In genomic region chr2:168742649-168743048, GRCm38 (mm10) we compare ENCODE assay signal across 8 mouse cellular contexts. TPM values are rescaled to one million over a fixed set of nuclear protein-coding genes. Genes with fewer than 3 reads are reported as not detected.
A peak's percentile ranks its signal among the peaks of the same experiment; 100 is the strongest.
DNase-seq lines count a peak whose midpoint lies in the region; ATAC-seq lines count a peak whose summit lies in the region.

No protein-coding gene starts in this region.

- WGBS in kidney, embryonic 14.5 days = 22% methylated on average over 7 of the region's 7 CpGs
- WGBS in embryonic facial prominence, embryonic 13.5 days = 20% methylated on average over 7 of the region's 7 CpGs
- WGBS in hindbrain, embryonic 11.5 days = 23% methylated on average over 7 of the region's 7 CpGs
- WGBS in limb, embryonic 13.5 days = 18% methylated on average over 7 of the region's 7 CpGs

- H3K4me2 ChIP-seq in kidney, embryonic 14.5 days (replicated peaks; ENCODE audit: low read depth, low read length) = no peak overlapping the region
- peak overlapping the region; percentile 72 for H3K4me2 ChIP-seq in embryonic facial prominence, embryonic 13.5 days
- no peak overlapping the region for H3K4me2 ChIP-seq in hindbrain, embryonic 11.5 days (replicated peaks; ENCODE audit: low read depth, low read length)
- H3K4me2 ChIP-seq in limb, embryonic 13.5 days (replicated peaks) = peak overlapping the region; percentile 76

- no peaks in the 10 kb centered on the region for H3K27me3 ChIP-seq in kidney, embryonic 14.5 days (ENCODE audit: control insufficient read depth, insufficient read depth, low read length)
- H3K27me3 ChIP-seq in embryonic facial prominence, embryonic 13.5 days = no peaks in the 10 kb centered on the region
- H3K27me3 ChIP-seq in hindbrain, embryonic 11.5 days (ENCODE audit: control insufficient read depth, insufficient read depth, low read length) = no peaks in the 10 kb centered on the region
- H3K27me3 ChIP-seq in limb, embryonic 13.5 days = no peaks in the 10 kb centered on the region

- H3K9me3 ChIP-seq in kidney, embryonic 14.5 days (ENCODE audit: control insufficient read depth, low read length) = peaks cover 5% of the 10 kb centered on the region; the same call in 1 of the 2 replicates
- H3K9me3 ChIP-seq in embryonic facial prominence, embryonic 13.5 days = no peaks in the 10 kb centered on the region
- H3K9me3 ChIP-seq in hindbrain, embryonic 11.5 days (ENCODE audit: control insufficient read depth, low read length) = no peaks in the 10 kb centered on the region
- peaks cover 5% of the 10 kb centered on the region; the same call in 1 of the 2 replicates for H3K9me3 ChIP-seq in limb, embryonic 13.5 days

- peak; percentile 67 for DNase-seq in kidney, adult 18-20 months
- peak; percentile 52 for DNase-seq in adrenal gland, postnatal 25 days
- peak; percentile 77 for DNase-seq in hindbrain, embryonic 11.5 days (ENCODE audit: low spot score)
- peak; percentile 11 to 52 for DNase-seq in natural killer cell, adult 2 months (ENCODE audit: low spot score in 2 of 2)
- peak; percentile 69 for DNase-seq in thymus, postnatal 25 days

- ATAC-seq in kidney, embryonic 14.5 days (ENCODE audit: low FRiP score, low TSS enrichment) = no peak
- no peak for ATAC-seq in embryonic facial prominence, embryonic 13.5 days (ENCODE audit: insufficient number of reproducible peaks, insufficient read depth, low FRiP score, low TSS enrichment, low read depth)
- peak; percentile 15; the same call in 1 of the 2 replicates for ATAC-seq in hindbrain, embryonic 11.5 days (ENCODE audit: low FRiP score)
- ATAC-seq in limb, embryonic 13.5 days (ENCODE audit: low FRiP score, low read depth) = no peak

- no peak overlapping the region for H3K9ac ChIP-seq in kidney, embryonic 14.5 days (ENCODE audit: low read depth, low read length)
- no peak overlapping the region for H3K9ac ChIP-seq in embryonic facial prominence, embryonic 13.5 days
- H3K9ac ChIP-seq in hindbrain, embryonic 11.5 days (ENCODE audit: low read depth, low read length) = no peak overlapping the region
- no peak overlapping the region for H3K9ac ChIP-seq in limb, embryonic 13.5 days

- H3K4me3 ChIP-seq in kidney, embryonic 14.5 days (ENCODE audit: low read length) = no peak overlapping the region
- H3K4me3 ChIP-seq in embryonic facial prominence, embryonic 13.5 days = peak overlapping the region; percentile 91
- no peak overlapping the region for H3K4me3 ChIP-seq in hindbrain, embryonic 11.5 days (ENCODE audit: low read depth, low read length)
- H3K4me3 ChIP-seq in limb, embryonic 13.5 days = peak overlapping the region; percentile 88

- no peak overlapping the region for H3K27ac ChIP-seq in kidney, embryonic 14.5 days (ENCODE audit: low read depth, low read length)
- 0 out of 2 replicates have a peak overlapping the region, but pooled peaks have one; percentile 69 for H3K27ac ChIP-seq in embryonic facial prominence, embryonic 13.5 days
- no peak overlapping the region for H3K27ac ChIP-seq in hindbrain, embryonic 11.5 days (ENCODE audit: low read depth, low read length)
- H3K27ac ChIP-seq in limb, embryonic 13.5 days = no peak overlapping the region

- 0 out of 2 replicates have a peak, but pooled peaks cover 4% of the 10 kb centered on the region for H3K4me1 ChIP-seq in kidney, embryonic 14.5 days (ENCODE audit: control insufficient read depth, insufficient read depth, low read length)
- H3K4me1 ChIP-seq in embryonic facial prominence, embryonic 13.5 days = peaks cover 12% of the 10 kb centered on the region; the same call in 1 of the 2 replicates
- H3K4me1 ChIP-seq in hindbrain, embryonic 11.5 days (replicated peaks; ENCODE audit: control insufficient read depth, insufficient read depth, low read length) = no peaks in the 10 kb centered on the region
- H3K4me1 ChIP-seq in limb, embryonic 13.5 days = 0 out of 2 replicates have a peak, but pooled peaks cover 2% of the 10 kb centered on the region

- no peaks in the 10 kb centered on the region for H3K36me3 ChIP-seq in kidney, embryonic 14.5 days (ENCODE audit: control insufficient read depth, insufficient read depth, low read length)
- 0 out of 2 replicates have a peak, but pooled peaks cover 4% of the 10 kb centered on the region for H3K36me3 ChIP-seq in embryonic facial prominence, embryonic 13.5 days
- no peaks in the 10 kb centered on the region for H3K36me3 ChIP-seq in hindbrain, embryonic 11.5 days (ENCODE audit: control insufficient read depth, insufficient read depth, low read length)
- H3K36me3 ChIP-seq in limb, embryonic 13.5 days = no peaks in the 10 kb centered on the region

RNA-seq across cellular contexts. Expression of gene Atp9a, which starts 0.4 kb away (rescaled TPM):
- polyA plus RNA-seq in kidney, embryonic 14.5 days (2014; fragmentation: Nextera tagmentation; extraction: Ambion mirVana) = 4.6 and 8.0 TPM in 2 replicates
- 60.9 and 63.6 TPM in 2 replicates for total RNA-seq in adrenal gland, postnatal 25 days (2021)
- 22.4 and 23.0 TPM in 2 replicates for polyA plus RNA-seq in embryonic facial prominence, embryonic 13.5 days (2015; fragmentation: Nextera tagmentation; extraction: Ambion mirVana)
- 12.8 and 14.6 TPM in 2 replicates for polyA plus RNA-seq in hindbrain, embryonic 11.5 days (2014; fragmentation: Nextera tagmentation; extraction: Ambion mirVana)
- polyA plus RNA-seq in limb, embryonic 13.5 days (2015; fragmentation: Nextera tagmentation; extraction: Ambion mirVana) = 22.3 and 22.6 TPM in 2 replicates

RNA-seq across cellular contexts. Expression of gene Sall4, which starts 25.1 kb away (rescaled TPM):
- 0.16 and 0.65 TPM in 2 replicates for polyA plus RNA-seq in kidney, embryonic 14.5 days (2014; fragmentation: Nextera tagmentation; extraction: Ambion mirVana)
- total RNA-seq in adrenal gland, postnatal 25 days (2021) = not detected in 2 replicates
- polyA plus RNA-seq in embryonic facial prominence, embryonic 13.5 days (2015; fragmentation: Nextera tagmentation; extraction: Ambion mirVana) = 1.8 and 1.9 TPM in 2 replicates
- 7.1 and 7.3 TPM in 2 replicates for polyA plus RNA-seq in hindbrain, embryonic 11.5 days (2014; fragmentation: Nextera tagmentation; extraction: Ambion mirVana)
- 0.71 and 1.9 TPM in 2 replicates for polyA plus RNA-seq in limb, embryonic 13.5 days (2015; fragmentation: Nextera tagmentation; extraction: Ambion mirVana)

Comparison
In these comparisons a context has a peak if more than half of its experiments do, and no peak if none do; other contexts are left out.
1. H3K4me2 ChIP-seq: peak in embryonic facial prominence, embryonic 13.5 days (single experiment) and limb, embryonic 13.5 days (single experiment); none in kidney, embryonic 14.5 days (single experiment) and hindbrain, embryonic 11.5 days (single experiment).
2. H3K4me3 ChIP-seq: peak in embryonic facial prominence, embryonic 13.5 days (single experiment) and limb, embryonic 13.5 days (single experiment); none in kidney, embryonic 14.5 days (single experiment) and hindbrain, embryonic 11.5 days (single experiment).
3. Peak in every context shown above with its lines, with median percentiles within 50 percentile points of each other: DNase-seq.